Mouse (Mus musculus) fibroblast of lung, adult 2 months (primary cell): ENCODE measurements around the gene Robo1.

Experiments
- DNase-seq: peaks from one replicate; pipeline ENCODE4 v3.0.0-alpha.2; 2011; ENCODE audit warnings: low read depth

The Robo1 gene

GRCm38 (mm10) chr16:73002685-73003084 lies 694.6 kb downstream of the Robo1 start:
- no peak for DNase-seq

GRCm38 (mm10) chr16:73004601-73005000 lies 696.5 kb downstream of the Robo1 start:
- no peak for DNase-seq

GRCm38 (mm10) chr16:73005831-73006230 lies 697.7 kb downstream of the Robo1 start:
- DNase-seq: no peak

GRCm38 (mm10) chr16:73007434-73007833 lies 699.3 kb downstream of the Robo1 start:
- DNase-seq: no peak

- no peak for DNase-seq
These were observed 703.2 kb downstream of the Robo1 start for GRCm38 (mm10) chr16:73011313-73011712.

GRCm38 (mm10) chr16:73012926-73013325 lies 704.8 kb downstream of the Robo1 start:
- DNase-seq: no peak

- DNase-seq: no peak
These were observed 706.4 kb downstream of the Robo1 start for GRCm38 (mm10) chr16:73014544-73014943.

- no peak for DNase-seq
These were observed 707.9 kb downstream of the Robo1 start for GRCm38 (mm10) chr16:73015976-73016375.

GRCm38 (mm10) chr16:73016801-73017200 lies 708.7 kb downstream of the Robo1 start:
- no peak for DNase-seq

- DNase-seq: no peak
These were observed 716.2 kb downstream of the Robo1 start for GRCm38 (mm10) chr16:73024326-73024725.

- DNase-seq: no peak
These were observed 719.6 kb downstream of the Robo1 start for GRCm38 (mm10) chr16:73027692-73028091.

GRCm38 (mm10) chr16:73030999-73031398 lies 722.9 kb downstream of the Robo1 start:
- no peak for DNase-seq

- no peak for DNase-seq
These were observed 727.3 kb downstream of the Robo1 start for GRCm38 (mm10) chr16:73035210-73035985.

GRCm38 (mm10) chr16:73038552-73038951 lies 730.4 kb downstream of the Robo1 start:
- DNase-seq: no peak

- no peak for DNase-seq
These were observed 754.4 kb downstream of the Robo1 start for GRCm38 (mm10) chr16:73062461-73062860.

GRCm38 (mm10) chr16:73067782-73068181 lies 759.7 kb downstream of the Robo1 start:
- DNase-seq: no peak

- DNase-seq: no peak
These were observed 763.9 kb downstream of the Robo1 start for GRCm38 (mm10) chr16:73072047-73072446.

- no peak for DNase-seq
These were observed 764.8 kb downstream of the Robo1 start for GRCm38 (mm10) chr16:73072883-73073282.

GRCm38 (mm10) chr16:73082420-73082819 lies 774.3 kb downstream of the Robo1 start:
- DNase-seq: no peak

- no peak for DNase-seq
These were observed 775.0 kb downstream of the Robo1 start for GRCm38 (mm10) chr16:73083077-73083476.
